Mouse (Mus musculus) B cell, adult 2 months (primary cell): ENCODE measurements at regions not wholly inside any gene's neighbourhood (a gene's known extent, or its start where the extent isn't known, plus 50 kb on each side); places are given as distances from the start of the nearest gene placed in this dataset.
A peak's percentile ranks its signal among the peaks of the same experiment; 100 is the strongest.

Experiments
- DNase-seq, 2 experiments: peaks; one replicate each; pipeline ENCODE4 v3.0.0; 2022

- DNase-seq = no peak
These were observed 54.6 kb upstream of the 4930523C07Rik start for GRCm38 (mm10) chr1:159989561-159989960.

- DNase-seq = peak; percentile 50 to 59
These were observed 52.2 kb upstream of the 4930523C07Rik start for GRCm38 (mm10) chr1:159991734-159992565.
